Mouse (Mus musculus) ES-Bruce4 (cell line): ENCODE measurements around the gene Adh1. TPM values are rescaled to one million over a fixed set of nuclear protein-coding genes. Genes with fewer than 3 reads are reported as not detected.

Experiments used
- H3K27ac ChIP-seq: 2 replicates; pipeline ENCODE4 v1.5.1; 2012; ENCODE audit warnings: low read length, inconsistent platforms; ENCODE audit not compliant: insufficient read depth
- H3K27me3 ChIP-seq: 2 replicates; pipeline ENCODE4 v1.6.1; 2012; ENCODE audit warnings: mild to moderate bottlenecking, low read length, inconsistent platforms; ENCODE audit not compliant: control insufficient read depth, poor library complexity, insufficient read depth, severe bottlenecking
- H3K36me3 ChIP-seq: 2 replicates; pipeline ENCODE4 v1.6.1; 2012; ENCODE audit warnings: inconsistent platforms, mild to moderate bottlenecking, low read length, moderate library complexity; ENCODE audit not compliant: control insufficient read depth, poor library complexity, insufficient read depth, severe bottlenecking
- H3K4me1 ChIP-seq: one replicate; pipeline ENCODE4 v1.8.1; 2011; ENCODE audit warnings: low read length; ENCODE audit not compliant: control insufficient read depth, insufficient read depth
- H3K4me3 ChIP-seq: 2 replicates; pipeline ENCODE4 v1.5.1; 2011; ENCODE audit warnings: low read depth, mild to moderate bottlenecking, low read length
- H3K9ac ChIP-seq: 2 replicates; pipeline ENCODE4 v1.6.1; 2012; ENCODE audit warnings: low read depth, mild to moderate bottlenecking, inconsistent platforms; ENCODE audit not compliant: poor library complexity, severe bottlenecking
- H3K9me3 ChIP-seq: replicated peaks from 2 replicates; pipeline ENCODE4 v1.6.1; 2012; ENCODE audit warnings: mild to moderate bottlenecking, low read length, inconsistent platforms; ENCODE audit not compliant: control insufficient read depth, poor library complexity, insufficient read depth, severe bottlenecking
- CTCF ChIP-seq: IDR thresholded peaks from one replicate; pipeline ENCODE4 v1.8.1; 2011; ENCODE audit warnings: low read depth, low read length
- EP300 ChIP-seq: IDR thresholded peaks from 2 replicates; pipeline ENCODE4 v1.6.1; 2011; ENCODE audit warnings: low read depth, low read length; ENCODE audit not compliant: insufficient read depth
- POLR2A ChIP-seq: IDR thresholded peaks from one replicate; pipeline ENCODE4 v1.8.1; 2011; ENCODE audit warnings: low read length; ENCODE audit not compliant: insufficient read depth
- polyA plus RNA-seq: library from polyadenylated mRNA; stranded (reverse); fragments of >200 nt; gene quantifications from 2 replicates; pipeline ENCODE4 v1.2.4, GENCODE M21; 2011; ENCODE audit warnings: low read depth; ENCODE audit not compliant: missing spikeins, insufficient read depth, insufficient read length

Gene Adh1
- polyA plus RNA-seq, 1 experiment = 0.54 TPM

DNA sequence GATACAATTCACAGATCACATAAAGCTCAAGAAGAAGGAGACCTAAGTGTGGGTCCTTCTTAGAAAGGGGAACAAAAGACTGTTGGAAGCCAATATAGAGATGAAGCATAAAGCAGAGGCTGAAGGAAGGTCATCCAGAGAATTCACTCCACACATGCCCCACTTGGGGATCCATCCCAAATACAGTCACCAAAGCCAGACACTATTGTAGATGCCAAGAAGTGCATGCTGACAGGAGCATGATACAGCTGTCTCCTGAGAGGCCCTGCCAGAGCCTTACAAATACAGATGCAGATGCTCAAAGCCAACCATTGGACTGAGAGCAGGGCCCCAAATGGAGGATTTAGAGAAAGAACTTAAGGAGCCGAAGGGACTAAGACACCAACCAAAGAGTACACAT lies 23.0 kb downstream of the Adh1 start:
- Histone ChIP-seq H3K9me3 (no peaks in the 10 kb centered on the region; the same call in 1 of the 2 replicates), H3K4me3 (no peak overlapping the region), H3K9ac (no peak overlapping the region), H3K4me1 (peaks cover 2% of the 10 kb centered on the region), H3K36me3 (no peaks in the 10 kb centered on the region), H3K27me3 (no peaks in the 10 kb centered on the region), H3K27ac (no peak overlapping the region)
- TF ChIP-seq POLR2A (no peak), CTCF (no peak), EP300 (no peak)

DNA sequence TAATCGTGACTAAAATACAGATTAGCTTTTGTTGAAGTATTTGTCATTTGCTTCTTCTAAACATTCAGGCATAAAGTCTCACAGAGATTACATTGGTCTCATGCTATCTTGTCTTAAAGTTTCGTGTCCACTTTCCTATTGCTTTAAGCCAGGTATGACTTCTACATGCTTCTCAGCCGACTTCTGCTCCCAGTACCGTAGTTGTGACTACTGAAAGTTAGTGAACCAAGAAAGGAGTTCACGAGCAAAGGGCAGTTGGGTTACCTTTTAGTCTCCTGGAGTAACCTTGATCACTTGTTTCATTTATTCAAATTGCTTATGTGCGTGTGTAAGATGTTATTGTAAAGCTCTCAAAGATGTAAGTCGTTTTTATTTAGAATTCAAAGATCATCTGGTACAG lies 25.2 kb downstream of the Adh1 start:
- Histone ChIP-seq H3K27ac (no peak overlapping the region), H3K36me3 (no peaks in the 10 kb centered on the region)
- no peak for TF ChIP-seq POLR2A
- no peak for TF ChIP-seq EP300
- TF ChIP-seq CTCF = no peak

DNA sequence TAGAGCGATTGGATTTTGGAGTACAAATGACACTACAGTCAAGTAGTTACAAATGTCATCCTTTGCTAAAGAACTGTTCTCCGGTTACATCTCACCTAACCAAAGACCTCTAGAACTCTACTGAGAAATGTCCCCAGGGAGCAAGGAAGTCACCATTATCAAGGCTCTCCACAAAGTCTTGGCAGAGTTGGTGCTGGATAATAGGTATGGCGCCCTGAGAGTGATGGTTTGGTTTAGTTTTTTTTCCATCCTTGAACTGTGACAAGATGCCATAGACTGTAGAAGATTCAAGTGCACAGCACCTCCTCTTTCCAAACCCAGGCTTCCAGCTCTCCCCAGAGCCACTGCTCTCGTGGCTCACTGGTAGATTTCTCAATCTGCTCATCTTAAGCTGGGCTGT lies 26.9 kb downstream of the Adh1 start:
- H3K9me3 ChIP-seq = no peaks in the 10 kb centered on the region; the same call in 1 of the 2 replicates
- H3K27ac ChIP-seq = no peak overlapping the region
- H3K4me1 ChIP-seq = no peaks in the 10 kb centered on the region
- no peaks in the 10 kb centered on the region for H3K36me3 ChIP-seq
- no peaks in the 10 kb centered on the region for H3K27me3 ChIP-seq
- H3K9ac ChIP-seq = no peak overlapping the region
- TF ChIP-seq EP300 (no peak), POLR2A (no peak), CTCF (no peak)
- no peak overlapping the region for H3K4me3 ChIP-seq

More for the DNA sequence above, 25.2 kb downstream of the Adh1 start:
- peaks cover 2% of the 10 kb centered on the region for H3K4me1 ChIP-seq
- H3K9ac ChIP-seq = no peak overlapping the region
- no peak overlapping the region for H3K4me3 ChIP-seq
- no peaks in the 10 kb centered on the region; the same call in 1 of the 2 replicates for H3K9me3 ChIP-seq
- H3K27me3 ChIP-seq = no peaks in the 10 kb centered on the region

DNA sequence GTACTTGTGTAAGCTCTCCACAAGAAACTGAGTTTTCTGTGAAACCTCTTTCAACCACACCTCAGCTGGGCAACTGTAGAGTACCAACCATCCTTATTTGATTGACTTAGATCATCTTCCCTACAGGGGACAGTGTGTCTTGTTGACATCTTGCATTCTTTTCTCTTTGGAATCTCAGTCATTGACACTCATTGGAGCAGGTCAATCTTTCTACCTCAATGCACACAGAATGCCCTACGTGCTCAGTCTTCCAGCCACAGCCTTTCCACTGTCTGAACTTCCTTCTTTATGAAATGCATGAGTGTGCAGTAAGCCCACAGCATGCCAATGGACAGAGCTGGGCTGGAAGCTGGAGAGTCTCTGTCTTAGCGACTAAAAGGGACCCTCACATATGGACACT lies 29.9 kb downstream of the Adh1 start:
- H3K27ac ChIP-seq = no peak overlapping the region
- no peak for TF ChIP-seq POLR2A
- no peak overlapping the region for H3K9ac ChIP-seq
- H3K27me3 ChIP-seq = no peaks in the 10 kb centered on the region
- H3K4me1 ChIP-seq = no peaks in the 10 kb centered on the region
- no peaks in the 10 kb centered on the region for H3K36me3 ChIP-seq
- no peaks in the 10 kb centered on the region; the same call in 1 of the 2 replicates for H3K9me3 ChIP-seq
- H3K4me3 ChIP-seq = no peak overlapping the region

DNA sequence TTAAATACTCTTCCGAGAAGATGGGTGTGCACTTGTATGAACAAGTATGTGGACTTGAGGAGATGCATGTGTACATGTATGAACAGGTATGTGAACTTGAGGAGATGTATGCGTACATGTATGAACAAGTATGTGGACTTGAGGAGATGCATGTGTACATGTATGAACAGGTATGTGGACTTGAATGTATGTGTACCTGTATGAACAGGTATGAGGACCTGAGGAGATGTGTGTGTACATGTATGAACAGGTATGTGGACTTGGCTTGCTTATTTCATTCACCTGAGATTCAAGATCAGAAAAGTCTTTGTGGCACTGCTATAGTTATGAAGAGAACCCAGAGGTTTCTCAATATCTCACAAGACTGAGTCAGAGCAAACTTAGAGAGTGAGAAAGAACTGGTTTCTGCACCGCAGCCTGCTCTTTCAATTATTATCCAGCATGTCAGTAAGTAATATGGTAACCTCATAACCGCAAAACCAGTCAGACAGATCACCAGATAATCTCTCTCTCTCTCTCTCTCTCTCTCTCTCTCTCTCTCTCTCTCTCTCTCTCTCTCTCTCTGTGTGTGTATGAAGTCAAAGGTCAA lies 30.8 kb downstream of the Adh1 start:
- no peaks in the 10 kb centered on the region for H3K4me1 ChIP-seq
- H3K9me3 ChIP-seq = no peaks in the 10 kb centered on the region
- H3K4me3 ChIP-seq = no peak overlapping the region
- no peak for TF ChIP-seq CTCF
- TF ChIP-seq POLR2A = no peak
- no peak for TF ChIP-seq EP300
- H3K27me3 ChIP-seq = no peaks in the 10 kb centered on the region
- H3K27ac ChIP-seq = no peak overlapping the region
- H3K36me3 ChIP-seq = no peaks in the 10 kb centered on the region
- no peak overlapping the region for H3K9ac ChIP-seq

DNA sequence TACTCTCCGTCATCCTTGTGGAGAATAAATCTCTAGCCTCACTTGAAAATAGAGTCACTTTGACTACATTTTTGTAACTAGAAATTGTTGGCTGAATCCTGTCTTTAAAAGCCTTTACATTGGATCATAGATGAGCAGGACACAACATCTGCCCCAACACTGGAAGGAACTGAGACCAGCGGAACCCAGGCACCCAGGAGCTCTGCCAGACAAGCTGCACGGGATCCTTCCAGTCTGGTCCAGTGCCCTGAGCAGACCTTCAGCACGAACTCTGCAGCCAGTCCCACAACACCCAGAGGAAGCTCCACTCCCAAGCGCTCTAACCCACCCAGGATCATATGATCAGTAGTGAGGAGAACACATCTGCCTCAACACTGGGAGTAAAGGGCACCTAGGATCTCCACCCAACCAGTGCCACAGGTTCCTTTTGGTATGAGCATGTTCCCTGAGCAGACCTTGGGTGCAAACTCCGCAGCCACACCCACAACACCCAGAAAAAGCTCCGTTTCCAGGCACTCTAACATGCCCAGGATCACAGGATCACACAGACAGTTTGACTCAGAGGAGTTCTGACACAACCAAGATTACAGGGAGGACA lies 32.6 kb downstream of the Adh1 start:
- TF ChIP-seq POLR2A (no peak), EP300 (no peak), CTCF (no peak)
- Histone ChIP-seq H3K9ac (no peak overlapping the region), H3K36me3 (no peaks in the 10 kb centered on the region), H3K4me3 (no peak overlapping the region), H3K4me1 (no peaks in the 10 kb centered on the region), H3K27ac (no peak overlapping the region), H3K9me3 (peaks cover 9% of the 10 kb centered on the region), H3K27me3 (no peaks in the 10 kb centered on the region)
